Mouse (Mus musculus): Measurements from ENCODE around the gene Ralgapa1.
"Not testable (repeated sequence)": the region's sequence is repeated elsewhere in the genome, so short reads cannot be mapped to it uniquely, and the experiment has no call there.

The Ralgapa1 gene

DNA sequence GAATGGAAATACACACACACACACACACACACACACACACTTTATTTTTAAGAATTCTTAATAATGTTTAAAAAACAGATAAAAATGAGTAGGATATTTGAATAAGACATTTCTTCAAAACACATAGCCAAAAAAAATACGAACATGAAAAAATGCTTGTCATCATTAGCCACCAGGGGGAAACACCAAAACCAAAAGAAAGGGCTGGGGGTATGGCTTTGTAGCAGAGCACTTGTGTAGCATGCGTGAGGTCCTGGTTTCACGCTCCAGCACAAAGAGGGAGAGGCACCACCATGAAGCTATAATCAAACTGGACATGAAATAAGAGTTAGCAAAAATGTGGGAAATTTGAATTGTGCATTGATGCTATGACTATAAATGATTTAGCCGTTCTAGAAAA lies 19.8 kb downstream of the Ralgapa1 start:
- no peak for DNase-seq (ENCODE audit: low read depth, low spot score)

DNA sequence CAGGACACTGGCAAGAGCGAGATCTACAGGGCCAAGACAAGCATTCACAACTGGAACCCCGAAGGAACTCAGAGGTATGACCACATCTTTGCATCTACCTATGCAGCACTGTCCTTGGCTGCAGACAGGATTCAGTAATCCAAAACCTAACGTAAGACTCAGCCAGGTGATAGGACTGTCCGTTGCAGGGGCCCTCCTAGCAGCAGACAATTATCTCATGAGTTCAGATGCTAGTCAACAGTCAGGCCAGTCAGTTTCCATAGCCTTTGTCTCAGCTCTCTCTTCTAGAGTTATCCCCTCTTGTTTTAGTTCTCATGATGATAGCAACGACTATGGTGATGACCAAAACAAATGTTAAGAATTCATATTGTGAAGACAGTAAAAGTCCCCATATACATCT lies 20.8 kb downstream of the Ralgapa1 start:
- DNase-seq (ENCODE audit: low read depth, low spot score): no peak

DNA sequence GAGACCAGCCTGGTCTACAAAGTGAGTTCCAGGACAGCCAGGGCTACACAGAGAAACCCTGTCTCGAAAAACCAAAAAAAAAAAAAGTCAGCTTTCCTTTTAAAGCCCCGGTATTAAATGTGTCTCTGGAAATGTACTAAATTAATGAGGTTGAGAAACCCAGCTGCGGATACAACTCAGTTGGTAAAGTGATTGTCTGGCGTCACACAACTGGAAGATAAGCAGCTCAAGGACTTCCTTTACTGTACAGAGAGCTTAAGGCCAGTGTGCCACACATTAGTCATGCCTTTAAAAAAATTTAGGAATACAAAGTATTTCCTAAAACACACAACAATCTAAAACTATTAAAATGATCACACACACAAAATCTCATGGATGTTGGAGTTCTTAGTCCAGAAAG lies 22.2 kb downstream of the Ralgapa1 start:
- no peak for DNase-seq (ENCODE audit: low read depth, low spot score)

DNA sequence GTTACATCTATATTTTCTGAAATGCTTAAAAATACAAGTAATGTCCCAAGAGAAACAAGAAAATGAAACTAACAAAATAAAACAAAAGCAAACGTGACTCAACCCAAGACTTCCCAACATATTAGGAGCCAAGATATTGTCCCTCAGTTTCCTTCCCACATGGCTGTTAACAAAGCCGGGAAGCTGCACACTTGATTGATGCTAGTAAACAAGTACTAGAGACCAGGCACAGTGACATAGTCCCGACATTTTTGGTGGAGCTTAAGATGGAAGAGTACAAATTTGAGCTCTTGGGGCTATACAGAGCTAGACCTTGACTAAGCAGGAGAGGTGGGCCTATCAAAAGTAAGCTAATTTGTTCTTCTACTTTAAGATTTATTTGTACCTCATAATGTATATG lies 23.9 kb downstream of the Ralgapa1 start:
- DNase-seq (ENCODE audit: low read depth, low spot score): no peak

DNA sequence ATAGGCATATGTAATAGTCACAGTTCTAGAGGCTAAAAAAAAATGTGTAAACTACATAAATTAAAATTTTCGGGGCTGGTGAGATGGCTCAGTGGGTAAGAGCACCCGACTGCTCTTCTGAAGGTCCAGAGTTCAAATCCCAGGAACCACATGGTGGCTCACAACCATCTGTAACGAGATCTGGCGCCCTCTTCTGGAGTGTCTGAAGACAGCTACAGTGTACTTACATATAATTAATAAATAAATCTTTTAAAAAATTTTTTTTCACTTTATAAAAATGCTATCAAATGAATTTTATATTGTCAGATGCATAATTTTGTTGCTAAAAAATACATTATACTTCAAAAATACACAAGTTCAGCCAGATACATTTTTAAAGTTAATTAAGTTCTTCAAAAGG lies 26.5 kb downstream of the Ralgapa1 start:
- DNase-seq (ENCODE audit: low read depth, low spot score): not testable (repeated sequence)

DNA sequence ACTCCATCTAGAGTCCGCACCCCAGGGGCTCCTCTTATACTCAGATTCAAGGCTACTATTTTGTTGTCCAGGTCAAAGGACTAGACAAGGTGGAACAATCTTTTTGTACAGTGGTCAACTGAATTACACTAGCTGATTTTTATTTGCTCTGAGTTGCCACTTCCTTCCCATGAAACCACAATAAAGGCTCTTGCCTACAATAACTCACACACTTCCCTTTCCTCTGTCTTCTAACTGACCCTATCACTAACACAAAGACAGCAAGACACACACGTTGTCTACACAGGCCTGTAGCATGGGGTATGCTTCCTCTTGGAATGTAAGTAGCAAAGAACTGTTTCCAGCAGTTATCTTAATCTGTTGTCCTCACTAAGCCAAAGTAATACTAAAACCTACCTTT lies 35.7 kb downstream of the Ralgapa1 start:
- no peak for DNase-seq (ENCODE audit: low read depth, low spot score)

DNA sequence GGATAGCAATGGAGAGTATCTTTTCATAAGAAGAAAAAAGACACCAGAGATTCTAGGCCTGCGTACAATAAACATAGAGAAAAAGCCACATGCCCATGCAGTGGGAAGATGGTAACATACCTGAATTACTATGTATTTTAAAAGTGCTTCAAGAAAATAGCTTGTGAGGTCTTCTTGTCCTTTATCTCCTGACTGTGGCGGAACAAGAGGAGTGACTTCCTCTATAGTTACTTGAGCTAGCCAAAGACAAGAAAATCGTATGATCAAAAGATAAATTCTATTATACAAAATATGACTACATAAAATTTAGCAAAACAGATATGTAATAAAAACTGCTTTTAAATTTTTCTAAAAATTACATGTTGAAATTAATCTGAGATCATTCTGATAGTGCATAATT lies 38.3 kb downstream of the Ralgapa1 start:
- DNase-seq (ENCODE audit: low read depth, low spot score): no peak

DNA sequence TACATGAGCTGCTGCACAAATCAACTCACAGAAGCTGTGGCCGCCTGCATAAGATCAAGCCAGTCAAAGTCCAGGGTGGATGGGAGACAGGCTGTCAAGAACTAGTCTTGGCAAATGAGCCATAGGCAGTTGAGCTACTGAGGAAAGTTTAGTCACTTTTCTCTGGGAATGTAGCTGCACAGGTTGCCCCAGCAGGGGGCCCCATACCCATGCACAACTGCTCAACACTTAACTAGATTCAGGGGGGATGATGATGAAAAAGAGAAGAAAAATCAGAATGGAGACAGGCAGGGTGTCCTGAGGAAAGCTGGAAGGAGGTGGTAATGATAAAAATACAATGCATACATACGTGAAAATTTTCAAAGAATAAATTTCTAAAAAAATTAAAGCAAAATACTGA lies 42.7 kb downstream of the Ralgapa1 start:
- no peak for DNase-seq (ENCODE audit: low read depth, low spot score)

DNA sequence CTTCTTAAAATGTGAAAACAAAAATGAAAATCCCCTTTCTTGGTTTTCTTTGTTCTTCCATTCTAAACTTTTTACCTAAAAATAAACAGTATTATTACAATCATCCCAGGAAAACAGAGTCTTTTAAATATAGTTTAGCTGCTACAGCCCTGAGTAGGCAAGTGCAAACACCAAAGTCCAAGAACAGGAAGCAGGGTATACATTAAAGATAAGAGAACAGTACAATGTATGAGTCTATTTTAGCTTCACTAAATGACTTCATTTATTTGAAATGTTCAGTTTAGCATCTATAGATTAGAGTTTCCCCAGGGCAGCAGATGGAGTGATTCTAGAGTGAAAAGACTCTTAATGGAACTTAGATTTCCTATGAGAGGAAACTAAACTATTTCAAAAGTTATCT lies 43.6 kb downstream of the Ralgapa1 start:
- no peak for DNase-seq (ENCODE audit: low read depth, low spot score)

DNA sequence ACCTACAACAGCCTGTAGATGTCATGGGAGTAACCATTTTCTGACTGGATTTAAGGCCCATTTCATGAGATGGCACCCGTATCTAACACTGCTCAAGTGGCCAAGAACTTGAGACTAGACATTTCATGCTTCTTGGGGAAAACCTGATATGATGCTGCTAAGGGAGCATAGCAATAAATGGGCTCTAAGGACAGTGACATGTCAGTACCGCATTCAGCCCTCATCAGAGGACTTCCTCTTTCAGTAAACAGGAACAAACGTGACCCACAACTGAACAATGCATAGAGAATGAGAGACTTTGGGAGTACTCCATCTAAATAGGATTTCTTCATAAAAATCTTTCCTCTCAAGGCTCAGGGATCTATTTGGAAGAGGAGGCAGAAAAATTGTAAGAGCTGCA lies 46.7 kb downstream of the Ralgapa1 start:
- no peak for DNase-seq (ENCODE audit: low read depth, low spot score)

DNA sequence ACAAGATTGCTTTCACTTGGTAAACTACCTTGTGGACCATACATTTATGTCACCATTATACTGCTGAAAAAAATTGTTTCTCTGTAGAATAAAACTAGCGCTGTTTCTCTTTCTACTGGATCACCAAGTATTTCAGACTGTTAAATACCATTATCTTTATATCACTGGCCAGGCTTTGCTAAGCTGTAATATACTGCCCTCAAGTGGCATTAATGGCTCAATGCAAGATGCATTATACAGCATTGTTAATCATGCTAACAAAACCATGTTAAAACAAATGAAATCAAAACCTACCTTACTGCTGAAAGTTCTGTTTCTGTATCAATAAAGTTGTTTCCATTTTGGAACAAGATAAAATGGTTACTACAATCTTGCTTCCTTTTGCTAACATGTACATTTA lies 100.6 kb downstream of the Ralgapa1 start:
- no peak for DNase-seq (ENCODE audit: low read depth, low spot score)

DNA sequence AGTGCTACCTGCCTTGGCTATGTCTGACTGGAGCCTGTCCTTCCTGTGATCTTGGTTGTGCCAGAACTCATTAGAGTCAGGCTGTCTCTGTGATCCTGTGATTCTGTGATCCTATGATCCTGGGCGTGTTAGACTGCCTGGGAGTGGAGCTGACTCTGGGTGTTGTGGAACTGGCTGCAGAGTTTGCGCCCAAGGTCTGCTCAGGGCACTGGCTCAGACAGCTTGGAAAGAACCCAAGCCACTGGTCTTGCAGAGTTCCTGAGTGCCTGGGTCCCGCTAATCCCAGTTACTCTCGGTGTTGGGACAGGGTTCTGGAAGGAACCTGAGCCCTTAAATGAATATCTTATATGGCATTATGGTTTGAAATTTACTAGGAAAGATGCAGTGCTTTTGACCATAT lies 115.1 kb downstream of the Ralgapa1 start:
- DNase-seq (ENCODE audit: low read depth, low spot score): no peak

DNA sequence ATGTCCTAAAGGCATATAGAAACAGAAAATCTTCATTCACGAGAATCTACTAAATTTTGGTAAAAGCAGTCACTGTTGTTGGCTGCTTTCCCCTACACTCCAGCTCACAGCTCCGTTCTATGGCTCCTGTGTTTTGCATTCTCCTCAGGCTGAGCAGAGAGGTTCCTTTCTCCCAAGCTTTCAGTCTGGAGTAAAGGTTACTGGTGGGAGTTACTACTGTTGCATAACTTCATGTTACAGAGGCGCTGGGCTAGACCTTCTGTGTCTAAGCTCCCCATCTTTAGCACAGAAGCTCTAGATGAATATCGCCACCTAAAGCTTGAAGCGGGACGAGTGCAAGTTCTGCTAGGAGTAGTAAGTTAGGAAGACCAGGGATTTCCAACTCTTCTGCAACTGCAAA lies 154.3 kb downstream of the Ralgapa1 start:
- no peak for DNase-seq (ENCODE audit: low read depth, low spot score)

DNA sequence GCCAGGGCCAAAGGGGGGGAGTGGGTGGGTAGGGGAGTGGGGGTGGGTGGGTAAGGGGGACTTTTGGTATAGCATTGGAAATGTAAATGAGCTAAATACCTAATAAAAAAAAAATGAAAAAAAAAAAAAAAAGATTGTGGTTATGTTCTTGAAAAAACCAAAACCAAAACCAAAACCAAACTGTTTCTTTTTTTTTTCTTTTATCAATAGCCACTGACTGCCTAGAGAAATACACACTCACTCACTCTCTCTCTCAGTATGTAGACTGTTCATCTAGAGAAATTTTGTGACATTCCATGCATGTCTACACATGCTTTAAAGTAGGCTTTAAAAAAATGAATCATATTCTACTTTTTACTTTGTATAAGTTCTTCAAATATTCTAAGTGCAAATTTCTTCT lies 157.8 kb downstream of the Ralgapa1 start:
- not testable (repeated sequence) for DNase-seq (ENCODE audit: low read depth, low spot score)

DNA sequence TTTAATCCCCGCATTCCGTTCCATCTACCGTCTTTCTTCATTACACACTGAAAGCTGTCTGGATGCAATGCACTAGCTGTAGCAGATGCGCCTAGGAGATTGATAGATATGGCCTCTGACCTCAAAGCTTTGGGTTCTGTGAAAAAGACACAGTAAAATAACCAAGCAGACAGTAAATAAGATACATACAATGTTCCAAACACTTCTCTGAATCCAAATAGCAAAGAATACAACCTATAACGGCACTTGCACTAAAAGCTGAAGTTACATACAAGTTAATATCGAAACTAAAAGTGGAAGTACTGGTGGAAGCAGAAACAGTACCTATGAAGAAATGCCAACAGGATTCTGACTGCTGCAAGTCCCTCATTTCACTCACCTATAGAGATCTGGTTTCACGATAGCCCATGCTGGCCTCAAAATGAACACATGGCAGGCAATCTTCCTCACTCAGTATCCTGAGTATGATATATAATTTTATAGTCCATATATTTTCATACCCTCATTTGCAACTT lies 172.9 kb downstream of the Ralgapa1 start:
- no peak for DNase-seq (ENCODE audit: low read depth, low spot score)

DNA sequence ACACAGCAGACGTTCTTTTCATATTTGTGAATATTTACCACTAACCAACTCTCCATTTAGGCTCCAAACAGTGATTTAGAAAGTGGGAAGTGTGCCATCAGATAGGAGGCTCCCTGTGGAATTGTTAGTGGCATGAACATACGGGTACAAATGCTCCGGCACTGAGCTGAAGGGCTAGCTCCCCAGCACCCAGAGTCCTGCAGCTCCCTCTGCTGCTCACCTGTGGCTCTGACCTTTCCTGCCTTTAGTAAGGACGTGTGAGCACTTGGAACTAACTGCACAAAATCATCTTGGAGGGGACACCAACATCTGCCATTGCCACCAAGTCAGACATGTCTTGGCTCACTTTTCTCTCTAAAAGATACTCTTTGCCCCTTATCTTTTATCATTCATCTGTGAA lies 194.3 kb downstream of the Ralgapa1 start:
- DNase-seq (ENCODE audit: low read depth, low spot score): no peak

DNA sequence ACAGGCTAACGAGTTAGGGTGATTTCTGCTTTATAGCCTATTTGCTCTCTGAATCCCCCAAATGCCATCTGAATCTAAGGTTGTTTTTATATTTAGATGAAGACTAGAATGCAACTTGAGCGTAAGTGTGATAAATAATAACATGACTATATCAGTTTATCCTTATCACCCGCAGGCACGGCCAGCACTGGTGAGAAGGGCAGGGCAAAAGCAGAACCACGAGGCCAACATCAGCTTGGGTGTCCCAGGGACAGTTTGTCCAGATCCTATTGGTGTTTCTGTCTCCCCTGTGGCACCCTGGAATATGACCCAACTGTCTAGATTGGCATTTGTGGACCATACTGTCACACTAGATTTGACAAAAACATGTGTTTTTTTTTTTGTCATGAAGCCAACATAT lies 197.7 kb downstream of the Ralgapa1 start:
- no peak for DNase-seq (ENCODE audit: low read depth, low spot score)

DNA sequence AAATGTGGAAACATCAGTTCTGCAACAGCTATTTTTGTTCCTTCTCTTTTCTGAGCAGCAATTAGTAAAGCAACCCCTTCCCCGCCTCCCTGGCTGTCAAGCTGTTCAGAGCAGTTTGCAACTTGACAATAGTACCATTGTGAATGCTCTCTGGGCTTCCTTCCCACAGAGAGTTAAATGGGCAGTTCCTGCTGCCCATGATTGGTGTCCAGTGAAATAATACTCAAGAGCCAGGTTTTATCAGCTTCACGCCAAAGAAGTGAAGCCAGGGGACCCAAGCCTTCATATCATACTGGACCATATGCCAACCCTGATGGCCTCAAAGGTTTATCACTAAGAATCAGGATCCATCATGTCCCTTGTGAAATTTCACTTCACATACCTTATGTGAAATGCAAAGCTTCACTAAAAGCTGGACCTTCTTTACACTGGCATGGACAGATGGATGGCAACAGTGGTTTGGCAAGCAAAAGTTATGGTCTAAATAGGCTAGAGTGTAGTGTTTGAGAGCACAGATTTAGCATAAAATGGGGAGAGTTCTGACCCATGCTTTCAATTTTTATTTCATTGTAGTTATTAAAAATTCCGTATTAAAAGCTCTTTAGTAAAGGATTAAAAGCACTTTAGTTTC lies 198.2 kb downstream of the Ralgapa1 start:
- no peak for DNase-seq (ENCODE audit: low read depth, low spot score)

DNA sequence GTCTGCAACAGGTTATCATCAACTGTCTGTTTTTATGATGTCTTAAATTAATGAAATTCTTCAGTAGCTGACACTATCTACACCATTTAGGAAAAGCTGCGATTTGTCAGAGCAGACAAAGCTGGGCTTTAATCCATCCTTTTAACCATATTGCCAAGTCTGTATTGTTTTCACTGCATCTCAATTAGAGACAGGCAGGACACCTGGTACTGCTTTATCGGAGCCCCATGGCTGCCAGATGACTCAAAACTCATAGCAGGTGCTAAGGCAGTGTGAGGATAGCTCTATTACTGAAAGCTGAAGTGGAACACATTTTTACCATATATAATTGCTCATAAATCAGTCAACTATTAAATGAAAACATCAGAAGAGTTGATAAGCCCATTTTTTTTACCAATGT lies 200.6 kb downstream of the Ralgapa1 start:
- DNase-seq (ENCODE audit: low read depth, low spot score): no peak

DNA sequence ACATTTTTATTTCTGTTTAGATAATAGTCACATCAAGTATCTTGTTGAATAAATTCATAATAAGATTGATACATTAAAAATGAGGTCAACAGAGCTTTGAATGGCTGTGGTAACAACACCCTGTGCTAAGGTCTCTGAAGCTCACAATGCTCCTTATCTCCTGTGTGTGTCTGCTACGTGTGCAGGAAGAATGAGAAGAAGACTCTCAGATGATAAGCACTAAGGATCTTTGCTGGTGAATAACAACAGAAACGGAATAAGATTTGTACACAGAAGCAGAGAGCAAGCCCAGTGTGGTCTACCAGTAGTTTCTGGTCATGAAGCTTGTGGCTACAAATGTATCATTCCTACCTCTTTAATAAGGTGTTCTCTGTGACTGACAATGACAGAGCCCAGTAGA lies 210.2 kb downstream of the Ralgapa1 start:
- DNase-seq (ENCODE audit: low read depth, low spot score): no peak

DNA sequence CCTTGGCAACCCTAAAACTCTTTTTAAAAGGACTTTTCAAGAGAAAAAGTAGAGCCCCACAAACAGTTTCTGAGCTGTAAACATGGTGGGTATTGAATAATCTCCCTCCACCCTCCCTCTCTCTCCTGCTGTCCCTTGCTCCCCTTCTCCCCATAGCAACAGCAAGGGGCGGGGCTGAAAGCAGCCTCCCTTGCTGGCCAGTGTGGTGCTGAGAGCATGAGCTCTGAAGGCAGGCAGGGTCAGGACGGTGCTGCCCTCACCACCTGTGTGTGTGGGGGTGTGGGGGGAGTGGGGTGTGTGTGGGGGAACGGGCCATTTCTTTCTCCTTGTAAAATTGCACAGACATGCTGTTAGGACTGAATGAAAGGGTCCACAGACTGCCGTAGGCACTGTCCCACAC lies 213.1 kb downstream of the Ralgapa1 start:
- no peak for DNase-seq (ENCODE audit: low read depth, low spot score)

DNA sequence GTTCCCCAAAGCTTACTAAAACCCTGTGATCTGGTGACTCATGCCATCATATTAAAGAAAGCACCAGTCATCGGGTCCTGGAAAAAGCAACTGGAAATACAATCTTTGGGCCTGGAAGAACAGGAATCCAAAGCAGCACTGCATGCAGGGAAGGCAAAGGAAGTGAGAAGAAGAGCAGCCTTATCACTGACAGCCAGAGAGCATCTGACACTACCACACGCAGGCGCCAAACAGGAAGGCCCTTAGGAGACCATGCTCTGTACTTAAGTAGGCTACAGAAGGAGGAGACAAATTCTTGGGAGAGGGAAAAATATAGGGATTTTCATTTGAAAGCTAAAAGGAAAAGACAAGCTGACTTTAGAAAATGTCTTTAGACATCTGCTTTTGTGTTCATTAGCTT lies 216.6 kb downstream of the Ralgapa1 start:
- no peak for DNase-seq (ENCODE audit: low read depth, low spot score)

DNA sequence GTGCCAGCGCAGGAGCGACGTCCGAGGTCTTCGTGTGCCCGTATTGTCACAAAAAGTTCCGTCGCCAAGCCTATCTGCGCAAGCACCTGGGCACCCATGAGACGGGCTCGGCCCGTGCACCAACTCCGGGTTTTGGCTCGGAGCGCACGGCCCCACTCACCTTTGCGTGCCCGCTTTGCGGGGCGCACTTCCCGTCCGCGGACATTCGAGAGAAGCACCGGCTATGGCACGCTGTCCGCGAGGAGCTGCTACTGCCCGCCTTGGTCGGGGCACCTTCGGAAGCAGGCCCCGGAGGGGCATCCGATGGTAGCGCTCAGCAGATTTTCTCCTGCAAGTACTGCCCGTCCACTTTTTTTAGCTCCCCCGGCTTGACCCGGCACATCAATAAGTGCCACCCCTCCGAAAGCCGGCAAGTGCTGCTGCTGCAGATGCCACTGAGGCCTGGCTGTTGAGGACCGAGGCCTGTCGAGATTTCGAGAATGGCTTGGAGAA lies 220.4 kb downstream of the Ralgapa1 start:
- no peak for DNase-seq (ENCODE audit: low read depth, low spot score)
